Mouse (Mus musculus): Measurements from ENCODE around the gene Vps4b.

- TF ChIP-seq CTCF (IDR thresholded peaks at IDR 0.05; ENCODE audit: low read depth) (no peak), EP300 (IDR thresholded peaks at IDR 0.05; ENCODE audit: low read depth) (peak; percentile 82)
Measured at GRCm38 (mm10) chr1:106796542-106796924, at the start of gene Vps4b.
